Mouse (Mus musculus): ENCODE measurements around the gene Gm36028. TPM values are rescaled to one million over a fixed set of nuclear protein-coding genes. Genes with fewer than 3 reads are reported as not detected.
A peak's percentile ranks its signal among the peaks of the same experiment; 100 is the strongest.

Gene Gm36028
- total RNA-seq (2014; fragmentation: Nextera tagmentation), result not detected in 2 replicates
- not detected in 2 replicates for total RNA-seq (2017)

DNA sequence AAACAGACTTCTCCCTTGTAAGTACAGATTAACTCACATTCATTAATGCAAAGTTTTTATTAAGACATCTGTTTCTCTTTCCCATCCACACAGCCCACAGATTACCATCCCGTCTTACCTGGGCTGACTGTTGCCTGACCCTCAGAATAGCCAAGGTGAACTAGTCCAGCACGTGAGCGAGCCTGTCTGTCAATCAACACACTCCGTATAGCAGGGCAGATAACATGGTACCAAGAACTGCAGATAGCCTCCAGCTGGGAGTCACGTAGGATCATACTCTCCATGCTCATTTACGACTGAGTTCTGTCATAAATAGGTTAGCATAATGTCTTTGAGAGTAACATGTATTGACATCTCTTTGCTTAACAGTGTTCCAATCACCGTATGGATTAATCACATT is at the start of gene Gm36028:
Gene Gm36028 (minus strand): TSS at position 118 of the 400 bp plus-strand sequence.
- no peak for ATAC-seq (replicated peaks; ENCODE audit: low FRiP score, low TSS enrichment, poor library complexity, severe bottlenecking)

- no peak for ATAC-seq (replicated peaks; ENCODE audit: low FRiP score, low TSS enrichment, poor library complexity, severe bottlenecking)
These were observed 45.5 kb upstream of the Gm36028 start for GRCm38 (mm10) chr16:37906456-37906855.

GRCm38 (mm10) chr16:37901318-37901717 is 40.4 kb upstream of the Gm36028 start:
- ATAC-seq (replicated peaks; ENCODE audit: low FRiP score, low TSS enrichment, poor library complexity, severe bottlenecking), result no peak

DNA sequence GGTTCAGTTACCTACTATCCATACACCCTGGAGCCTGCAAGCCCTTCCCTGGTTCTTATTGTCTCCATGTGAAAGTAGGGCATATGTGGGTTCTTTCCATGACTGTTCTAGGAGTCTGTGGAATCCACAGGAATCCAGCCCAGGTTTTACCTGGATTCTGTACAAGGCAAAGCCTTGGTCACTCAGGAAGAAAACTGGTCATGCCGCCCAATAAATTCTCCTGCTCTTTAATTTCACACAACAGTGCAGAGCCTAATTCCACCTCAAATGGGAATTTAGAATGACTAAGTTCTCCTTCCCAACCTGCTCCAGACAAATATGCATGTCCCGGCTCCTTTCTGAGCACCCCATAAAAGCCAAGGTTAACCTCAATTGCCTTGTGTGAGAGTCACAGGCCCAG is 38.4 kb upstream of the Gm36028 start:
- ATAC-seq (replicated peaks; ENCODE audit: low FRiP score, low TSS enrichment, poor library complexity, severe bottlenecking), result no peak

GRCm38 (mm10) chr16:37898790-37899189 is 37.8 kb upstream of the Gm36028 start:
- ATAC-seq (replicated peaks; ENCODE audit: low FRiP score, low TSS enrichment, poor library complexity, severe bottlenecking), result no peak

GRCm38 (mm10) chr16:37893942-37894341 is 33.0 kb upstream of the Gm36028 start:
- no peak for ATAC-seq (replicated peaks; ENCODE audit: low FRiP score, low TSS enrichment, poor library complexity, severe bottlenecking)

DNA sequence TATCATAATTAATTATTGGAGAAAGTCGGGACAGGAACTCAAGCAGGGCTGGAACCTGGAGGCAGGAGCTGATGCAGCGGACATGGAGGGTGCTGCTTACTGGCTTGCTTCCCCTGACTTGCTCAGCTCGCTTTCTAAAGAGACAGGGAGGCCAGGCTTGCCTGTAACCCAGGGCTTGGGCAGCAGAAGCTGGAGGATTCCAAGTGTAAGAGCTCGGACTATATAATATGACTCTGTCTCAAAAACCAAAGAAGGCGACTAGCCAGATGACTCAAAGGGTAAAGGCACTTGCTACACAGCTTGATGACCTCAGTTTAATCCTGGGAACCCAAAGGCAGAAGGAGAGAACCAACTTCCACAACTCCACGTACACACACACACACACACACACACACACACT is 32.4 kb upstream of the Gm36028 start:
- ATAC-seq (replicated peaks; ENCODE audit: low FRiP score, low TSS enrichment, poor library complexity, severe bottlenecking), result no peak

- no peak for ATAC-seq (replicated peaks; ENCODE audit: low FRiP score, low TSS enrichment, poor library complexity, severe bottlenecking)
These were observed 31.7 kb upstream of the Gm36028 start for GRCm38 (mm10) chr16:37892667-37893066.

GRCm38 (mm10) chr16:37888986-37889385 is 28.0 kb upstream of the Gm36028 start:
- no peak for ATAC-seq (replicated peaks; ENCODE audit: low FRiP score, low TSS enrichment, poor library complexity, severe bottlenecking)

- ATAC-seq (replicated peaks; ENCODE audit: low FRiP score, low TSS enrichment, poor library complexity, severe bottlenecking), result 0 out of 2 replicates have a peak, but pooled peaks have one; percentile 59
These were observed 20.2 kb upstream of the Gm36028 start for GRCm38 (mm10) chr16:37881168-37881567.

DNA sequence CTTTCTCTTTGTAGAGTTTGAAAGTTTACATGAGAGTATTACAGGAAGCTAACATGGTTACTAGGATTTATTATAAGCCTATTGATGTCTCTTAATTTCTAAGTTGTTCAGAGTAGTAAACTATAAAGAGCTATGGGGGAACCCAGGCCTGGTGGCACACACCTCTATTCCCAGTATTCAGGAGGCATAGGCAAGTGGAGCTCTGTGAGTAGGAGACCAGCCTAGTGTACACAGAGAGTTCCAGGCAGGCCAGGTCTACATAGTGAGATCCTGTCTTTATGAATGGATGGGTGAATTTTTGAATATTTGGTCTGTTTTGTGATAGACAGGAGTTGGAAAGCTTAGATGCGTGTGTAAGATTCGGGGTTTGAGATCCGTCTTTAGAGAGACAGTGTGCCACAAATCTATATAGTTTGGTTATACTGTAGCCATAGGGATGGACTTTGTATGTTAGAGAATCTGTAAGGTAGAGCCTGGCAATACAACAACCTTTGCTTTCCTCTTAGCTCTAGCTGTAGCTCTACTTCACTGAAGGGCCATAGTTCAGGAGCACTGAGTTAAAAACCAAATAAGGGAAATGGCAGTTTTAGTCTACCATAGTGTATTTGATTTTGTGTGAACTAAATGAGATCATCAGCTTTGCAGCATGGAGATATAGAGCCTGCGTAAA is 18.9 kb upstream of the Gm36028 start:
- no peak for ATAC-seq (replicated peaks; ENCODE audit: low FRiP score, low TSS enrichment, poor library complexity, severe bottlenecking)

DNA sequence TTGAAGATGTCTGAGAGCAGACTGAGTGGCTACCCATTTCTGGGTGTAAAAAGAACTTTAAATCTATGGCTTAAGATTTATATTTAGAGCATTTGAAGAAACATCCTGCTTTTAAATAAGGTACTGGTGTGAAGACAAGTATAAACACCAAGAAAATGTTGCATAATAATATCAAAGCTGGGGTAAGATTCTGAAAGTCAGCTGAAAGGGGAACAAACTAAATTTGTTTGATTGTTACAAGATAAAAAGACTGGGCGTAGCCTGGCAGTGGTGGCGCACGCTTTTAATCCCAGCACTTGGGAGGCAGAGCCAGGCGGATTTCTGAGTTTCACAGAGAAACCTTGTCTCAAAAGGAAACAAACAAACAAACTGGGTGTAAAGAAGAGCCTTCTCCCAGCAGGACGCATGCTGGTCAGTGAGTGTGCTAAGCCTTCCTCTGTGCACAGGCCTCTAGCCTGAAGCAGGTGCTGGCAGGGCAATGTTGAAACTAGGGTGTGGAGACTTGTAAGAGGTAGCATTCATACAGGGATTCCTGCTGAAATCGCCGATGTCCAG is 18.1 kb upstream of the Gm36028 start:
- ATAC-seq (replicated peaks; ENCODE audit: low FRiP score, low TSS enrichment, poor library complexity, severe bottlenecking), result no peak

DNA sequence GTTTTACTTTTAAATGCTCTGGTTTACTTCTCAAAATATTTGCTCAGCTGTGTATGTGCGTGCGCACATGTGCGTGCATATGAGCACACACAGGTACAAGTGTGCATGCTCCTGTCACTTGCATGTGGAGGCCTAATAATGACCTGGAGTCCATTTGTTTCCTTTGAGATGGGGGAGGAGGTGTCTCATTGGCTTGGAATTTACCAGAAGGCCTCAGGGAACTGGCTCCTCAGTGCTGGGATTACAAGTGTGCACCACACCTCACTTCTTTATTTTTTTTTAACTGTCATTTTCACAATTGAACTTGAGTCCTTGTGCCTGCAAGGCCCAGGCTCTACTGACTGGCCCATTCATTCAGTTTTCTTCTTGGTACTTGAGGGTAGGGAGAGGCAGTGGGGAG is 16.5 kb upstream of the Gm36028 start:
- ATAC-seq (replicated peaks; ENCODE audit: low FRiP score, low TSS enrichment, poor library complexity, severe bottlenecking), result no peak

DNA sequence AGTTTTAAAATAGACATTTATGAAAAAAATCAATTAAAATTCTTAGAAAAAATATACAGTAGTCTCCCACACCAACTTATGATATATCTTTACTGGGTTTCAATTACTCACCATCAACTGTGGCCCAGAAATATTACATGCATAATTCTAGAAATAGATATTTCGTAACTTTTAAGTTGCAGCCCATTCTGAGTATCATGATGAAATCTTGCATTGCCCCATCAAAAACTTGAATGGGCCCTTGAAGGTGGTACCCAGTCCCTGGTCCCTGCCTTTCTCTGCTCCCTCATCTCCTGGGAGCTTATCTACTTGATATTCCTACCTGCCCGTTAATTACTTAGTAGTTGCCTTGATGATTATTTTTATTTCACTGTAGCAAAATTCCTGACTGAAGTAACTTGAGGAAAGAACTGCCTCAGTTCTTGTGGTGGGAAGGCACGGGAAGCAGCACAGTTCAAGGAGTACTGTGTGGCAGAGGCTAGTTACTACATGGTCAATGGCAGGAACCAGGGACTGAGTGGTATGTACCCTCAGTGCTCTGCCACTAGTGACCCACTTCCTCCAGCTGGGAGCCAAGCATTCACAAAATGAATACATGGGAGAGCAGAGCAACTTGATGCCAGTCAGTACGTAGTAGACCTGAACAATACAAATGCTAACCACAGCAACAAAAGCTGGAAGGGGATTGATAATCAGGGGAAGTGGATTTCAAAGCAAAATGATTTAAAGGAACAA is 13.7 kb upstream of the Gm36028 start:
- ATAC-seq (replicated peaks; ENCODE audit: low FRiP score, low TSS enrichment, poor library complexity, severe bottlenecking), result no peak

DNA sequence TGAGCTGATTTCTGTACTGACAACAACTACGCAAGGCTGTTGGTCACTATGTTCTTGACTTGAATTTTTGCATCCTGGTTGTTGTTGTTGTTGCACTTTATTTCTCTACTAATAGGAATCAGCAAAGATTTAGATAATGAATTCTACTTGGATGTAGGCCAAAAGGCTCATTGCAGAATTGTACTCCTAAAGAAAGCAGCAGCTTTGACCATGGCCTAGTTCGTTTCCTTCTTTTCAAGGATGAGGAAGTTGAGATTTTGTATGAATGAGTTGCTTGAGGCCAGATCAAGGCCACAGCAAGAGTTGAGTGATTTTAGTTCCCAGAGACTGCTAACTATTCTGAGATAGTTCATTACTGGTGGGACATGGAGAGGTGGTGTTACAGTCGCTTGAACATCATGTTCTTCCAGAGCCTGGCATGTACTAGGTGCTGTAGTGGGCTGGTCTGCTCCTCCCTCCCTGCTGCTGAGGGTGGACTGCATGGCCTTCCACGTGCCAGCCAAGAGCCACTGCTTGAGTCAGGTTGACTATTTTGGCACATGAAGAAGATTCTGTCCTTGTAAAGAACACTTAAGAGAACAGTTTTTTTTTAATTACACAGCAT is 10.3 kb upstream of the Gm36028 start:
- no peak for ATAC-seq (replicated peaks; ENCODE audit: low FRiP score, low TSS enrichment, poor library complexity, severe bottlenecking)

- peak; percentile 53 for ATAC-seq (replicated peaks; ENCODE audit: low FRiP score, low TSS enrichment, poor library complexity, severe bottlenecking)
These were observed 8.7 kb upstream of the Gm36028 start for GRCm38 (mm10) chr16:37869470-37870231.

DNA sequence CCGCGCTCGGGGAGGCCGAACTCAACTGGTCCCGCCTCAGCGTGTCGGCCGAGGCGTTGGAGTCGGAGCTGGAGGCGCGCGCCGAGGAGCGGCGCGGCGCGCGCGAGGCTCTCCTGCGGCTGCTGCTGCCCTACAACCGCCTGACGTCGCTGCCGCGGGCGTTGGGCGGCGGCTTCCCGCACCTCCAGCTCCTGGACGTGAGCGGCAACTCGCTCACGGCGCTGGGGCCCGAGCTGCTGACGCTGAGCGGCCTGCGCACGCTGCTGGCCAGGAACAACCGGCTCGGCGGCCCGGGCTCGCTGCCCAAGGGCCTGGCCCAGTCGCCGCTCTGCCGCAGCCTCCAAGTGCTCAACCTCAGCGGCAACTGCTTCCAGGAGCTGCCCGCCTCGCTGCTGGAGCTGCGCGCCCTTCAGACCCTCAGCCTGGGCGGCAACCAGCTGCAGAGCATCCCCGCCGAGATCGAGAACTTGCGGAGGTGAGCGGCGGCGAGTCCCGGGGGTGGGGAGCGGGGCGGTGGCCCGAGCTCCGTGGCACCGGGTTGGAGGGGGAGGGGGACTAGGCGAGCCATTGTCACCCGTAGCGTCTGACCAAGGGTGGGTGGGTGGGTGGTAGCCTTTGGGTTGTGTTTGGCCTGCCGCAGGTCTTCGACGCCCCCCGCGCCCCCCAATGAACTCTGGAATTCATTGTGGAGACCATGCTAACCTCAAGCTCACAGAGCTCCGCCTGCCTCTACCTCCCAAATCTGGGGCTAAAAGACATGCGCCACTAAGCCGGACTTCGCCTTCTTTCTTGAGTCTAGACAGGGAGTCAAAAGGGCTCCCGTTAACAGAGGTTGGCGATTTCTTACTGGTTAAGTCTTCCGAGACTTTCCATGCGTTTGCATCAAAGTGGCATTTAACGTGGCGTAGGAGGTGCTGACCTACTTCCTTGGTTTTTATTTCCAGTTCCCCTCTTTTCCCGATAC is 7.8 kb upstream of the Gm36028 start:
- peak; percentile 39 for ATAC-seq (replicated peaks; ENCODE audit: low FRiP score, low TSS enrichment, poor library complexity, severe bottlenecking)

DNA sequence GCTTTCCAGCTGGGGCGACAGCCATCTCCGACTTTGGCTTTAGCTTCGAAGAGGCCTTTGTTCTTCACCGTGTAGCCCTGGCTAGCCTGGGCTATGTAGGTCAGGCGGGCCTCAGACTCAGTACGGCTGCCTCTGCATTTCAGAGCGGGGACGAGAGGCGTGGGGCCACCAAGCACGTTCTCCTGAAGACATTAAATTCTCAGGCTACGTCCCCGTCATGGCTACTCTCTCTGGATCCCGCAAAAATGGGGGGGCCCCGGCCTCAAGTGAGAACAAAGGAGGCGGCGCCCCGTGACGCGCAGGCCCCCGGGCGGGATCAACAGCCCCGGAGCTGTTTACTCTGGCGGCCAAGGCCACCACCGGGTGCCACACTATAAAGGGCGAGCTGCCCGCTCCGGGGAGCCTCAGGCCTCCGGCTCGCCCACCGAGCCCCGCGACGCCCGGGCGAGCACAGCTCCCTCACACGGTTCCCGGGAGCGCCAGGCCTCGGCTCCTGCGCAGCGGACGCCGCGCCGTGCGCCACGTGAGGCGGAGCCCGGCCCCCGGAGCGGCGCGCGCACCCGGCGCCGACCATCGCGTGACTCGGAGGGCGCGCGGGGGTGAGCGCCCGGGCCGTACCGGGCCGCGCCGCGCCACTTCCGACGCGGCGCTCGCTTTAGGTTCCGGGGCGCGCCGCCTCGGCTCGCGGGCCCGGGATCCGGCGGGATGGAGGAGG is 7.0 kb upstream of the Gm36028 start, which contains the start of gene Lrrc58:
Gene Lrrc58 (plus strand): TSS at position 599 of the 715 bp plus-strand sequence.
- ATAC-seq (replicated peaks; ENCODE audit: low FRiP score, low TSS enrichment, poor library complexity, severe bottlenecking), result peak; percentile 69
